ENCODE assay signal across 8 mouse cellular contexts in the genomic region with DNA sequence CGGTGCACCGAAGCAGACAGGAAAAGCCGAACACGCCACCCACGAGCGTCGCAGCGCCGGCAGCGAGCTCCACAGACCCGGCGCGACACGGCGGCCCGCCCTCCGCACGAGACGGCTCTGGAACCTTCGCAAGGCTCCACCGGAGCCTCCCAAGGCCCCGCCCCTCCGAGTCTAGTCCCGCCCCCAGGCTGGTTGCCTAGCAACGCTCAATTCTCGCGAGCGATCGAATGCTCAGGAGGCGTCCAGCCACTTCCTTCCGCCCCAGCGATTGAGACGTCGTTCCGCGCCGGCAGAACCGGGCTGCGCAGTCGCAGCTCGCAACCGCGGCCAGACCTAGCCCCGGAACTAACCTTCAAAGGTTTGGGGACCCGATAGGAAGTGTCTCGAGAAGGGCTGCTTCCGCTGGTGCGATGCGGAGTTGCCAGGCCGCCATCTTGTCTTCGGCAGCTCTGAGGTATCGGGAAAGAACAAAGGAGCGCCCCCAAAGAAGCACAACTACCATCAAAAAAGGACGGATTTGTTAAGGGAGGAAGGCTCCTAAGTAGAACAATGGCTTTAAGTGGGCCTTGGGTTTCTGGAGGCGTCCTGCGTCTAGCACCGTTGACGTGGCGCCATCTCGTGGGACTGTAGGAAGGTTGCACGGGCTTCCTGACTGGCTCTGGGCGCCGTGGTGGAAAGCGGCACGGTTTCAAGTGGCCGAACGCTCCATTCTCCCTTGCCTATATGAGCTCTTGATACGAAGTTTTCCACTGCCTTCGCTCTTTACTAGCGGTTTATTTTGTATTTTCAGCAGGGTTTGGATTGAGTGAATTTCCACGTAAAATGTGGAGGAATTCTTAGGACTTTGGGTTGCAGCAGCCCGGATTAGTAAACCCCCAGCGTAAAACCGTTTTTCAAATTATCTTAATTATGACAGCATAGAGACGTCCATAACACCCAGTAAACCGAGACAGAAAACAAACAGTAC. TPM values are rescaled to one million over a fixed set of nuclear protein-coding genes. Genes with fewer than 3 reads are reported as not detected.
DNase-seq lines count a peak whose midpoint lies in the region; ATAC-seq lines count a peak whose summit lies in the region.

Cacybp (minus strand) TSS at position 173 of the 967 bp plus-strand sequence.

- peak; percentile 86 for ATAC-seq in megakaryocyte progenitor cell, adult 5-6 weeks (replicated peaks; ENCODE audit: poor library complexity)

- DNase-seq in adipocyte (ENCODE audit: low spot score) = peak; percentile 99
- peak; percentile 97 for DNase-seq in embryo, embryonic 10 days (ENCODE audit: low spot score)
- DNase-seq in gastrocnemius, postnatal 10 days = peak; percentile 100
- peak; percentile 99 for DNase-seq in induced T-regulatory cell, adult 2 months (ENCODE audit: low read depth)
- peak; percentile 99 to 100 for DNase-seq in left cerebral cortex, adult 9 months (ENCODE audit: low spot score in 2 of 2)
- DNase-seq in right cerebral cortex, postnatal 14 days = peak; percentile 100
- peak; percentile 100 for DNase-seq in urinary bladder, postnatal 36 days (ENCODE audit: low spot score in 2 of 2)

RNA-seq across cellular contexts. Expression of gene Cacybp, which starts in this region (rescaled TPM):
- 10 to 100 TPM; 46.5 to 51.4 TPM for total RNA-seq in gastrocnemius, postnatal 10 days (2021)
- total RNA-seq in megakaryocyte progenitor cell, adult 5-6 weeks (2015) = 338 and 369 TPM in 2 replicates
- total RNA-seq in megakaryocyte progenitor cell, adult 5-6 weeks (2017) = 281 and 317 TPM in 2 replicates

Comparison
In these comparisons a context has a peak if more than half of its experiments do, and no peak if none do; other contexts are left out.
1. Peak in every context shown above with its lines: DNase-seq and ATAC-seq.
2. RNA of gene Cacybp (total RNA-seq): 281 to 369 TPM in megakaryocyte progenitor cell, adult 5-6 weeks; 46.5 to 51.4 TPM in gastrocnemius, postnatal 10 days; every median in the first group is over 4 times any median in the second.